Mouse (Mus musculus) hindbrain, embryonic 11.5 days (tissue): ENCODE results near the gene Zdhhc19. TPM values are rescaled to one million over a fixed set of nuclear protein-coding genes. Genes with fewer than 3 reads are reported as not detected.
A peak's percentile ranks its signal among the peaks of the same experiment; 100 is the strongest.

Experiments
- ATAC-seq: fragments of 200-750 bp; cut with Nextera tagmentation; 2 replicates; pipeline ENCODE4 v1.8.0; 2017; ENCODE audit warnings: mild to moderate bottlenecking, moderate TSS enrichment, moderate library complexity; ENCODE audit not compliant: low FRiP score
- DNase-seq: peaks from one replicate; pipeline ENCODE4 v3.0.0-alpha.2; 2015; ENCODE audit warnings: low spot score
- H3K27ac ChIP-seq: fragments of 300-500 bp; sonication (generic); 2 replicates; pipeline ENCODE4 v1.5.1; 2014; ENCODE audit warnings: mild to moderate bottlenecking, low read depth, low read length
- H3K27me3 ChIP-seq: fragments of 300-500 bp; sonication (generic); 2 replicates; pipeline ENCODE4 v1.6.1; 2014; ENCODE audit warnings: mild to moderate bottlenecking, low read length, moderate library complexity, mixed read lengths; ENCODE audit not compliant: control insufficient read depth, insufficient read depth
- H3K36me3 ChIP-seq: fragments of 300-500 bp; sonication (generic); 2 replicates; pipeline ENCODE4 v1.6.1; 2014; ENCODE audit warnings: mild to moderate bottlenecking, low read length, moderate library complexity, mixed read lengths; ENCODE audit not compliant: control insufficient read depth, insufficient read depth
- H3K4me1 ChIP-seq: fragments of 300-500 bp; sonication (generic); replicated peaks from 2 replicates; pipeline ENCODE4 v1.6.1; 2014; ENCODE audit warnings: low read length, mixed read lengths; ENCODE audit not compliant: control insufficient read depth, insufficient read depth
- H3K4me2 ChIP-seq: fragments of 300-500 bp; sonication (generic); replicated peaks from 2 replicates; pipeline ENCODE4 v1.6.1; 2014; ENCODE audit warnings: mild to moderate bottlenecking, low read depth, low read length
- H3K4me3 ChIP-seq: fragments of 300-500 bp; sonication (generic); 2 replicates; pipeline ENCODE4 v1.5.1; 2014; ENCODE audit warnings: low read depth, low read length
- H3K9ac ChIP-seq: fragments of 300-500 bp; sonication (generic); 2 replicates; pipeline ENCODE4 v1.6.1; 2014; ENCODE audit warnings: low read depth, low read length
- H3K9me3 ChIP-seq: fragments of 300-500 bp; sonication (generic); 2 replicates; pipeline ENCODE4 v1.6.1; 2016; ENCODE audit warnings: low read length; ENCODE audit not compliant: control insufficient read depth
- WGBS: fragments of 180-500 bp; shearing (Covaris S2); extraction: QIAGEN DNeasy Blood & Tissue Kit; methylation state at CpG from one replicate; pipeline ENCODE4 v1.1.7; 2014; 5-methylcytosine and 5-hydroxymethylcytosine counted together
- polyA plus RNA-seq: library from polyadenylated mRNA; unstranded; fragments of >200 nt; fragmentation: Nextera tagmentation; extraction: Ambion mirVana; gene quantifications from 2 replicates; pipeline ENCODE4 v1.2.1, GENCODE M21; 2014

Gene Zdhhc19
- polyA plus RNA-seq, 1 experiment from 2014 or later, result not detected

DNA sequence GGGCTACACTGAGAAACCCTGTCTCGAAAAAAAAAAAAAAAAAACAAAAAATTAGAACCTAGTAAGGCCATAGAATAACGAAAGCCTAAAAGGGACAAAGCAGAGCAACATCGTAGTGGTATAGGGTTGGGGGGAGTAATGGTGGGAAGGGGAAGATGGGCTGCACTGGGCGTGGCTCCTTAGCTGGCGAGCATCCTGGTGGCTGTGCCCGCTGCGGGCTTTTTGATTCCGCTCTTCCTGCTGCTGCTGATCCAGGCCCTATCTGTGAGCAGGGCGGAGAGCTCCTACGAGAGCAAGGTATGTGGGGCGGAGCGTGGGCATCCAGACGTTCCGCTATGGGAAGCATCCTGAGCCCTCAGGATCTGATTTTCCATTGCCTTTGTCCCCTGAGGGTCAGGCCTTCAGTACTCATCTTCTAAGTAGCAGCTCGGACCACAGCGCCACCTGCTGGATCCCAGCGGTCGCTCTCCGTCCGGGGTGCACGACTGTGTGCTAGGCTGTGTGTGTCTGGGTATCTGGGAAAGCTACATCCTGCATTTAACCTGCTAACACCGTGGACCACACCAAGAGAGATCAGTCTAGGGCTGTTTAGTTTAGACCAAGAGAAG, 3.5 kb downstream of the Zdhhc19 start:
- DNase-seq (peak; percentile 95), ATAC-seq (peak; percentile 91)
- H3K27ac ChIP-seq, result no peak overlapping the region
- no peaks in the 10 kb centered on the region for H3K27me3 ChIP-seq
- WGBS, result 11% methylated on average over 22 of the region's 22 CpGs
- H3K9ac ChIP-seq, result peak overlapping the region; percentile 73
- H3K9me3 ChIP-seq, result no peaks in the 10 kb centered on the region
- H3K4me3 ChIP-seq, result peak overlapping the region; percentile 26
- H3K36me3 ChIP-seq, result no peaks in the 10 kb centered on the region
- H3K4me1 ChIP-seq, result 0 out of 2 replicates have a peak, but pooled peaks cover 2% of the 10 kb centered on the region
- H3K4me2 ChIP-seq, result peak overlapping the region; percentile 47

GRCm38 (mm10) chr16:32501459-32501858, 5.4 kb downstream of the Zdhhc19 start:
- Histone ChIP-seq H3K4me2 (no peak overlapping the region), H3K27ac (no peak overlapping the region), H3K9me3 (no peaks in the 10 kb centered on the region), H3K27me3 (no peaks in the 10 kb centered on the region), H3K36me3 (no peaks in the 10 kb centered on the region), H3K4me3 (no peak overlapping the region), H3K9ac (no peak overlapping the region), H3K4me1 (0 out of 2 replicates have a peak, but pooled peaks cover 2% of the 10 kb centered on the region)
- WGBS, result 84% methylated on average over 7 of the region's 7 CpGs
- ATAC-seq, result no peak
- no peak for DNase-seq

DNA sequence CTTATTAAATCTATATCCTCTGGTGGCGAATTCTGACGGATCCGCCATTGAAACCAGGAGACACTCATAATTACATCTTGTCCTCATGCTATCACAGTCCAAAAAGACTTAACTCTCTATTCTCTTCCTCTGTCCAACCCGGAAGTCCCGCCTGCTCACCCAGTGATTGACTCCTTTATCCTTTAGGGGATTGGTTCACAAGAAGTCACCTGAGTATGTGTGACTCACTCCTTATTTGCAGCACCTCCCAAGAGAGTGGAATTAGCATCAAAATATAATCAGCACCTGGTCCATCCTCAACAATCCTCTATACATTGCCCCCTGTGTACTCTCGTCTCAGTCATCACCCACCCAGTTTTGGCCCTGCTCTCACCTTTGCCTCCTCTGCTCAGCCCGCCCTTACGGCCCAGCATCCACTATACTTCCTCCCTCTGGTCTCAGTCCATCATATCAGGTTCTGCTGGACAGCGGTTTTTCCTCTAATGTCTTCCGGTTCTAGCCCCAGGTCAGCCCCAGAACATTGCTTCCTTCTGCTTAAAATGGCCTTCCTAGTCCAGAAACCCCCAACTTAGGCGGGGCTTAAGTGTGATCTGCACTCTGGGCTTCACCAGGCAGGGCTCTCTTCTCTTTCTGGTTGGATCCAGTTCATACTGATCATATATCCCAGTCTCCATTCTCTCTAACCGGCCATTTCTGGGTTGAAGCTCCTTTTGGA, 6.7 kb downstream of the Zdhhc19 start:
- Histone ChIP-seq H3K4me1 (0 out of 2 replicates have a peak, but pooled peaks cover 2% of the 10 kb centered on the region), H3K36me3 (no peaks in the 10 kb centered on the region)
- 87% methylated on average over 12 of the region's 12 CpGs for WGBS

DNA sequence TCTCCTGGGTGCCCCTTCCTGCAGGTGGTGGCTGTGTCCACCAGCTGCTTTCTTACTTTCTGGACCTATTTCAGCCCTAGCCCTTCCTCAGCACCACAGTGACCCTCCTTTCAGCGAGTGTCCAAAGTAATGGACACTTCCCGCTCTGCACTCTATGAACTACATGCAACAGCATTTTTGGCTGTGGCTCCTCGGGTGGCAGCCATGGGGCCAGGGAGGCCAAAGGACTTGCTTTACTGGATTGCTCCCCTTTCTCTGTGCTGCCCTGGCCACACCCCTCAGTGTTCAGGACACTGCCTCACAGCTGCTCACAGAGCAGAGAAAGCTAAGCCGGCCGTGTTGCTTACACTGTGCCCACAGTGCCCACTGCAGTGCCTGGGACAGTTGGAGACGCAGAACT, 7.6 kb downstream of the Zdhhc19 start:
- Histone ChIP-seq H3K4me2 (no peak overlapping the region), H3K27me3 (no peaks in the 10 kb centered on the region), H3K36me3 (no peaks in the 10 kb centered on the region), H3K9me3 (no peaks in the 10 kb centered on the region), H3K4me3 (no peak overlapping the region), H3K4me1 (0 out of 2 replicates have a peak, but pooled peaks cover 2% of the 10 kb centered on the region), H3K9ac (no peak overlapping the region), H3K27ac (no peak overlapping the region)
- DNase-seq (no peak), ATAC-seq (no peak)
- WGBS, result 74% methylated on average over 6 of the region's 6 CpGs

More for the DNA sequence above, 6.7 kb downstream of the Zdhhc19 start:
- ATAC-seq (no peak), DNase-seq (no peak)
- no peak overlapping the region for H3K4me2 ChIP-seq
- no peak overlapping the region for H3K27ac ChIP-seq
- H3K9me3 ChIP-seq, result no peaks in the 10 kb centered on the region
- H3K4me3 ChIP-seq, result no peak overlapping the region
- H3K9ac ChIP-seq, result no peak overlapping the region
- no peaks in the 10 kb centered on the region for H3K27me3 ChIP-seq

DNA sequence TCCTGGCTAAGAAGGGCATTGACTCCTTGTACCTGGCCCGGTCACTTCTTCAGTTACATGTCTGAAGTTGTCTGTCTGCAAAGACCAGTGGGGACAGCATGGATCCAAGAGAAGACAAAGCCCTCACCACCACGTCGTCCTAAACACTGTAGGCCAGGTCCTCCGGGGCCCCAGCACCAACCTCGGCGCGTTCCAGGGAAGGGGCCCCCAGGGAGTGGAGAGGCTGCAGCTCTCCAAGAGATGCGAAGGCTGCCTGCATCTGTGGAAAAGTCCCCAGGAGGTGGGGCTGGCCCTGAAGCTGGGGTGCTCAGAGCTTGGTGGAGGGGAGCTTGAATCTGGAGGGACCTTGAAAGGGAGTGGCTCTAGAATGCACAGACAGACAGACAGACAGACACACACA, 10.2 kb downstream of the Zdhhc19 start:
- Histone ChIP-seq H3K4me1 (no peaks in the 10 kb centered on the region), H3K9ac (no peak overlapping the region), H3K9me3 (no peaks in the 10 kb centered on the region), H3K27ac (no peak overlapping the region), H3K4me3 (no peak overlapping the region), H3K4me2 (no peak overlapping the region), H3K36me3 (no peaks in the 10 kb centered on the region), H3K27me3 (no peaks in the 10 kb centered on the region)
- DNase-seq (no peak), ATAC-seq (no peak)
- 80% methylated on average over 8 of the region's 8 CpGs for WGBS

GRCm38 (mm10) chr16:32506868-32507267, 10.8 kb downstream of the Zdhhc19 start:
- Histone ChIP-seq H3K9ac (no peak overlapping the region), H3K4me3 (no peak overlapping the region), H3K9me3 (no peaks in the 10 kb centered on the region), H3K4me1 (no peaks in the 10 kb centered on the region), H3K4me2 (no peak overlapping the region), H3K27ac (no peak overlapping the region), H3K36me3 (no peaks in the 10 kb centered on the region), H3K27me3 (no peaks in the 10 kb centered on the region)
- no peak for DNase-seq
- 78% methylated on average over 7 of the region's 7 CpGs for WGBS
- ATAC-seq, result no peak

- ATAC-seq (peak; percentile 27; the same call in 1 of the 2 replicates), DNase-seq (peak; percentile 74)
- no peak overlapping the region for H3K27ac ChIP-seq
- no peaks in the 10 kb centered on the region for H3K27me3 ChIP-seq
- no peaks in the 10 kb centered on the region for H3K9me3 ChIP-seq
- 25% methylated on average over 9 of the region's 9 CpGs for WGBS
- no peak overlapping the region for H3K4me2 ChIP-seq
- H3K4me3 ChIP-seq, result no peak overlapping the region
- no peak overlapping the region for H3K9ac ChIP-seq
- no peaks in the 10 kb centered on the region for H3K4me1 ChIP-seq
- no peaks in the 10 kb centered on the region for H3K36me3 ChIP-seq
These were observed 11.3 kb downstream of the Zdhhc19 start for GRCm38 (mm10) chr16:32507407-32507806.

DNA sequence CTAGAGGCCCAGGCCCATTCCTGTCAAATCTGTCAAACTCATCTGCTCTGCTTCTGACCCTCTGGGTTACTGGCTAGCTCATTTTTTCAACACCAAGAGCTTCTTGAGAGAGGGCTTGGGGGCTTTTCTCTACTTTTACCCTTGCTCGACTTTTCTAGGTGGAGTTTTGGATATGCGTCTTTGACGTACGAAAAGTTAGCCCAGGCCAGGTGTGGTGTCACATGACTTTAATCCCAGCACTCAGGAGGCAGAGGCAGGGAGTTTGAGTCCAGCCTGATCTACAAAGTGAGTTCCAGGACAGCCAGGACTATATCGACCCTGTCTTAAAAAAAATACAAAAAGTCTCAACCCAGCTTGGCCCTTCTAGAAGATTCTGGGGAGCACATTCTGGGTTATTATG, 12.0 kb downstream of the Zdhhc19 start:
- no peaks in the 10 kb centered on the region for H3K9me3 ChIP-seq
- H3K27ac ChIP-seq, result no peak overlapping the region
- H3K9ac ChIP-seq, result no peak overlapping the region
- WGBS, result 87% methylated on average over 5 of the region's 5 CpGs
- no peaks in the 10 kb centered on the region for H3K36me3 ChIP-seq
- H3K27me3 ChIP-seq, result no peaks in the 10 kb centered on the region
- no peak overlapping the region for H3K4me3 ChIP-seq
- no peak overlapping the region for H3K4me2 ChIP-seq
- H3K4me1 ChIP-seq, result no peaks in the 10 kb centered on the region
- ATAC-seq (no peak), DNase-seq (no peak)
